Mouse (Mus musculus) heart, adult 18-20 months (tissue): ENCODE data around the gene Bcap31. TPM values are rescaled to one million over a fixed set of nuclear protein-coding genes. Genes with fewer than 3 reads are reported as not detected.
"Not testable (repeated sequence)": the region's sequence is repeated elsewhere in the genome, so short reads cannot be mapped to it uniquely, and the experiment has no call there.

Experiments
- DNase-seq, 2 experiments: peaks; one replicate each; pipeline ENCODE4 v3.0.0; 2021 to 2022; ENCODE audit warnings: mixed read lengths in 1 of 2
- long read RNA-seq, 2 experiments: library from polyadenylated mRNA; stranded (forward); transcript quantifications; one replicate each; pipeline ENCODE4 v2.0.0; 2021
- total RNA-seq, 2 experiments: library from RNA; stranded (reverse); gene quantifications; 2 replicates each; pipeline ENCODE4 v1.2.3; 2021

The Bcap31 gene
- total RNA-seq: 10 to 100 TPM; 90.2 to 93.3 TPM
- long read RNA-seq, experiment 1, transcript Bcap31-201 (8 exons, 1,219 nt): major isoform, 75 of 80 reads
- long read RNA-seq, experiment 1, partial matches to known transcripts: 1 of 80 reads
- long read RNA-seq, experiment 1, other reads (novel, unspliced or antisense): 4 of 80 reads
- long read RNA-seq, experiment 2, transcript Bcap31-201 (8 exons, 1,219 nt): major isoform, 40 of 46 reads
- long read RNA-seq, experiment 2, partial matches to known transcripts: 3 of 46 reads
- long read RNA-seq, experiment 2, other reads (novel, unspliced or antisense): 3 of 46 reads

- peak; percentile 96 for DNase-seq
Measured at GRCm38 (mm10) chrX:73716109-73716661, at the start of gene Bcap31, which contains the start of gene Abcd1. Gene Bcap31, minus strand, starts transcription at chrX:73716175. Gene Abcd1, plus strand, starts transcription at chrX:73716597.

- DNase-seq: peak; percentile 72 to 81
Measured at GRCm38 (mm10) chrX:73765311-73765710, 49.3 kb upstream of the Bcap31 start.

GRCm38 (mm10) chrX:73758611-73759290 lies 42.8 kb upstream of the Bcap31 start:
- DNase-seq: no peak

GRCm38 (mm10) chrX:73756334-73757140 lies 40.6 kb upstream of the Bcap31 start, which contains the start of gene Plxnb3:
Gene Plxnb3, plus strand, starts transcription at chrX:73757090.
- no peak for DNase-seq

- no peak for DNase-seq
Measured at GRCm38 (mm10) chrX:73748977-73749376, 33.0 kb upstream of the Bcap31 start.

GRCm38 (mm10) chrX:73744774-73745481 lies 29.0 kb upstream of the Bcap31 start:
- no peak for DNase-seq

- not testable (repeated sequence) for DNase-seq
Measured at GRCm38 (mm10) chrX:73739841-73740240, 23.9 kb upstream of the Bcap31 start.

GRCm38 (mm10) chrX:73739151-73739550 lies 23.2 kb upstream of the Bcap31 start:
- no peak for DNase-seq

GRCm38 (mm10) chrX:73738155-73738554 lies 22.2 kb upstream of the Bcap31 start:
- DNase-seq: no peak

GRCm38 (mm10) chrX:73730908-73731307 lies 14.9 kb upstream of the Bcap31 start:
- no peak for DNase-seq

GRCm38 (mm10) chrX:73718686-73719362 lies 2.8 kb upstream of the Bcap31 start:
- peak; percentile 49 to 65 for DNase-seq

- peak; percentile 24 to 42 for DNase-seq
Measured at GRCm38 (mm10) chrX:73718271-73718670, 2.3 kb upstream of the Bcap31 start.

GRCm38 (mm10) chrX:73717667-73718066 lies 1.7 kb upstream of the Bcap31 start:
- DNase-seq: peak; percentile 12 to 35

GRCm38 (mm10) chrX:73716709-73717545 lies 952 bp upstream of the Bcap31 start:
- peak in 1 of 2 experiments; percentile 9 for DNase-seq

- peak; percentile 27 to 55 for DNase-seq
Measured at GRCm38 (mm10) chrX:73715476-73716108, 383 bp downstream of the Bcap31 start.

GRCm38 (mm10) chrX:73700472-73700871 lies 15.5 kb downstream of the Bcap31 start:
- no peak for DNase-seq

GRCm38 (mm10) chrX:73690917-73691629 lies 24.9 kb downstream of the Bcap31 start:
- peak; percentile 59 to 67 for DNase-seq

GRCm38 (mm10) chrX:73685629-73686028 lies 30.3 kb downstream of the Bcap31 start:
- peak; percentile 52 to 71 for DNase-seq

- no peak for DNase-seq
Measured at GRCm38 (mm10) chrX:73684978-73685377, 31.0 kb downstream of the Bcap31 start.
